Mouse (Mus musculus): ENCODE measurements at regions not wholly inside any gene's neighbourhood (a gene's known extent, or its start where the extent isn't known, plus 50 kb on each side); places are given as distances from the start of the nearest gene placed in this dataset.

GRCm38 (mm10) chr1:127015894-127016245 is 185.3 kb upstream of the Nckap5 start:
- no peak for TF ChIP-seq CTCF (conservative IDR thresholded peaks at IDR 0.05; ENCODE audit: low read length)
- no peak for TF ChIP-seq POU5F1 (IDR thresholded peaks at IDR 0.05; ENCODE audit: borderline replicate concordance, low read length)
